Mouse (Mus musculus) cerebellum, adult 2 months (tissue): ENCODE results near the gene Ube2v1. TPM values are rescaled to one million over a fixed set of nuclear protein-coding genes. Genes with fewer than 3 reads are reported as not detected.

Experiments
- DNase-seq, 2 experiments: peaks; one replicate each; pipeline ENCODE4 v3.0.0; 2021
- H3K27ac ChIP-seq: fragments of 200-500 bp; 2 replicates; pipeline ENCODE4 v1.5.1; 2012; ENCODE audit warnings: low read length, control low read depth, inconsistent platforms; ENCODE audit not compliant: insufficient read depth
- H3K27me3 ChIP-seq: fragments of 200-500 bp; 2 replicates; pipeline ENCODE4 v1.6.1; 2012; ENCODE audit warnings: inconsistent platforms, mild to moderate bottlenecking, low read length, moderate library complexity; ENCODE audit not compliant: control insufficient read depth, insufficient read depth
- H3K4me1 ChIP-seq: fragments of 200-500 bp; 2 replicates; pipeline ENCODE4 v1.6.1; 2011; ENCODE audit warnings: low read length; ENCODE audit not compliant: control insufficient read depth, insufficient read depth
- H3K4me3 ChIP-seq: fragments of 200-500 bp; replicated peaks from 2 replicates; pipeline ENCODE3; 2011; ENCODE audit warnings: mild to moderate bottlenecking, low read depth, low read length, control low read depth; ENCODE audit not compliant: insufficient read depth
- CTCF ChIP-seq: fragments of 200-500 bp; IDR thresholded peaks from 2 replicates; pipeline ENCODE4 v1.5.1; 2011; ENCODE audit warnings: low read depth, mild to moderate bottlenecking, control low read depth, low read length, moderate library complexity, borderline replicate concordance; ENCODE audit not compliant: insufficient read depth
- POLR2A ChIP-seq: fragments of 200-500 bp; IDR thresholded peaks from 2 replicates; pipeline ENCODE4 v1.6.1; 2011; ENCODE audit warnings: low read length, control low read depth, borderline replicate concordance; ENCODE audit not compliant: insufficient read depth
- WGBS: fragments of 180-500 bp; shearing (Covaris S2); methylation state at CpG from one replicate; pipeline ENCODE4 v1.1.7; 2018; 5-methylcytosine and 5-hydroxymethylcytosine counted together
- polyA plus RNA-seq: library from polyadenylated mRNA; depleted of rRNA; stranded (reverse); fragments of >200 nt; gene quantifications from 2 replicates; pipeline ENCODE4 v1.2.3, GENCODE M21; 2012; rRNA removed

Ube2v1 gene
- polyA plus RNA-seq, 1 experiment: 219 TPM

DNA sequence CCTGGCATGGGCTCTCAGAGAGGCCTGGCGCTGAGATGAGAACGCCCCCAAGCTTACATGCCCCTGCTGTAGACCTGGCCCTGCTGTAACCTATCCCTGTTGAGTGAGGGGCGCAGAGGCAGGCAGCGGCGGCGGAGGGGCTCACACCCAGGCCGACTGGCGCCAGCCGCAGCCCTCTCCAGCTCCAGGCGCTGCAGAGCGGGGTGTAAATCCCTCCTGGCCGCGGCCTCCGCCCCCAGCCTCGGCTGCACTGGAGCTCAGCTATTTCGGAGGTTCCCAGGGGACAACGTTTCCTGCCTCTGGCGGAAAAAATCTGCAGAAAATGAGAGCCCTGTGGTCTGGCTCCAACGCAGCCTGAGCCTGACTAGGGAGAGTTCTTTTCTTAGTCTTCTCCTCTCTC, 66.2 kb downstream of the Ube2v1 start:
- Histone ChIP-seq H3K4me3 (no peak overlapping the region), H3K27ac (no peak overlapping the region), H3K27me3 (no peaks in the 10 kb centered on the region), H3K4me1 (no peaks in the 10 kb centered on the region)
- TF ChIP-seq CTCF: no peak
- no peak for TF ChIP-seq POLR2A
- 51% methylated on average over 19 of the region's 19 CpGs for WGBS
- no peak for DNase-seq

DNA sequence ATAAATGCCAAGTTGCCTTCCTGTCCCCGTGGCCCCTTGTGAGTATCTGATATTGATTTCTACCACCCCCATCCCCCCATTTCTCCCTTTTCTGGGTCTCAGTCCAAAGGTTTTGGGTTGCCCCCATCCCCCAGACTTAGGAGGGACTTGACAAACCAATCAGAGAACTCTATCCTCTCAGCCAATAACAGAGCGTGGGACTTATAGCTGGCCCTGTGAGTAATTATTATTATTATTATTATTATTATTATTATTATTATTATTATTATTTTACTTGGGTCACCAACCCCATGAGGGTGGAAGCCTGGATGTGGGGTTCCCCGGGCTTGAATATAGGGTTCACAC, 66.6 kb downstream of the Ube2v1 start:
- Histone ChIP-seq H3K27ac (no peak overlapping the region), H3K27me3 (no peaks in the 10 kb centered on the region), H3K4me1 (no peaks in the 10 kb centered on the region), H3K4me3 (no peak overlapping the region)
- TF ChIP-seq CTCF (no peak), POLR2A (no peak)
- 85% methylated on average over 3 of the region's 3 CpGs for WGBS
- DNase-seq: no peak

DNA sequence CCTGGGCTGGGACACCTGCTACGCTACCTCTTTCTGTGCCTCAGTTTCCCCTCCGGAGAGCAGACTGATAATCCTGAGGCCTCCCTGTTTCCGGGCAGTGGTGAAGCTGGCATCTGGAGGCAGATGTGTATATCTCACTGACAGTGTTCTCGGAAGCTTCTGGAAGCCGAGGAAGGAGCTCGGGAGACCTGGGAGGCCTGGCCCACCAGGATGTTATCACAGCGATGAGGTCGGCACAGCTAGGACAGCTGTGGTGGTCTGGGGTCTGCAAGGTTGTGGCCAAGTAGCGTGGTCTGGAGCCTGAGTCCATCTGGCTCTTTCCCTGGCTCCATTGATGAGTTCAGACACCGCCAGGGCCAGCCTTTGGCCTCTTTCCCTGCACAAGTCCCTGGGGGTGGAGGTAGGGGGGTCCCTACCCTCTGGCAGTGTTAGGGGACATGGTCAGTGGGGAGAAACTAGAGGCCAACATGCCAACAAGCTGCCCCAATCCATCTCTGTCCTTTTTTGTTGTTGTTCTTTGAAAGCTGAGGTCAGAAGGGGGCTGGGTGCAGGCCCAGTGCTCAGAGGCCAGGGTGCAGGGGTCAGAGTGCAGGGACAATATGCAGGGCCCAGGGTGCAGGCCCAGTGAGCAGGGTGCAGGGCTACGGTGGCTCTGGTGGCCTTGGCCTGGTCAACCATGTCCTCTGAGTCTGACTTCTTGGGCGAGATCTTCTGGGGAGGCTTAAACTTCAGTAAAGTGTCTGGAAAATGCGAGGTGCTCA, 67.2 kb downstream of the Ube2v1 start:
- no peak for DNase-seq
- Histone ChIP-seq H3K4me3 (no peak overlapping the region), H3K27me3 (no peaks in the 10 kb centered on the region), H3K27ac (no peak overlapping the region), H3K4me1 (no peaks in the 10 kb centered on the region)
- WGBS: 74% methylated on average over 13 of the region's 13 CpGs
- no peak for TF ChIP-seq CTCF
- no peak for TF ChIP-seq POLR2A

DNA sequence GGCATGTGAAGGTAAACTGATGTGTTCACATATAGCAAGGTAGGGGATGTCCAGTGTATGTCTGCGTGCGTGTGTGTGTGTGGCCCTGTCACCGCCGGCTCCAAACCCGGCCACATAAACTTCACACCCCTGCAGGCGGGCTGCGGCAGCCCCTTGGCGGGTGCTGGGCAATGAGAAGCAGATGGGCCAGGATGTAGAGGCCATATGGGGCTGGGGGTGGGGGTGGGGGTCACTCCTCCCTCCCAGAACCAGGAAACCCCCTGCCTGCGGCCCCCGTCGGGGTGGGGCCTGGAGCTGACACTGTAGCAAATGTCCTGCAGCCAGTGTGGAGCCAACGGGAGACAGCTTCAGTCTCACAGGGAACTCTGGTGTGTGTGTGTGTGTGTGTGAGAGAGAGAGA, 68.2 kb downstream of the Ube2v1 start:
- H3K4me1 ChIP-seq: no peaks in the 10 kb centered on the region
- DNase-seq: no peak
- no peak overlapping the region for H3K4me3 ChIP-seq
- 21% methylated on average over 12 of the region's 12 CpGs for WGBS
- TF ChIP-seq POLR2A: no peak
- TF ChIP-seq CTCF: no peak
- H3K27me3 ChIP-seq: no peaks in the 10 kb centered on the region; the same call in 1 of the 2 replicates
- H3K27ac ChIP-seq: no peak overlapping the region

DNA sequence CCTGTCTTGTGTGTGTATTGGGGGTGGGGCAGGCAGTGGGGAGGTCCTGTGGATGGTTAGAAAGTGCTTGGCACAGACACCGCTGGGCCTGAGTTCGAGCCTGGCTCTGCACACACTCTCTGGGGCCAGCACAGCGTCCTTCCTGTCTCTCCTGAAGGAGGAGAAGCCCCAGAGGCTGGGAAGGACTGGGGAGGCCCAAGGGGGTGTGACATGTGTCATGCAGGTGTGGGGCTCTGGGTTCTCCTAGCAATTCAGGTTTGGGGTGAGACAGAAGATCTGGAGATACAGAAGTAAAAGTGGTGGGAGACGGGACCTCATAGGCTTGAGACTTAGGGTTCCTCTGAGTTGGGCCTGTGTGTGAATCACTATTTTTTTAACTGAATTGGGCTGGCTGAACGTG, 68.9 kb downstream of the Ube2v1 start:
- H3K27me3 ChIP-seq: no peaks in the 10 kb centered on the region; the same call in 1 of the 2 replicates
- no peak overlapping the region for H3K27ac ChIP-seq
- 85% methylated on average over 5 of the region's 5 CpGs for WGBS
- TF ChIP-seq POLR2A (no peak), CTCF (no peak)
- H3K4me3 ChIP-seq: no peak overlapping the region
- no peak for DNase-seq
- no peaks in the 10 kb centered on the region for H3K4me1 ChIP-seq

DNA sequence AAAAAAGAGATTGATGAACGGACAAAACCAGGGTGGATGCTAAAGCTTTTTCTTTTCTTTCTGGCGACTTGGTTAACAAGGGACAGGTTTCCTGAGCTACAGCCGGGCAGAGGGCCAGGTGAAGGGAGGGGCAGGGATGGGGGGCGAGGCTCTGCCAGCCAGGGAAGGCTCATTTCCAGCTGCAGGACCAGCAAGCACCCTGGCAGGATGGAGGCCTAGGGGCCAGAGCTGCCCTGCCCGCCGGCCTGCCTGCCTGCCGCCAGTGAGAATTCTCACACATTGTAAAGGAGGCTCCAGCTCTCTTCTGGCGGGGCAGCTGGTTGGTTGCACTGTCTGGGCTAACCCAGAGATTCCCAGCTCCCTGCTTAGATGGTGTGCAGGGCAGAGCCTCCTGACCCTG, 69.8 kb downstream of the Ube2v1 start:
- Histone ChIP-seq H3K27me3 (no peaks in the 10 kb centered on the region; the same call in 1 of the 2 replicates), H3K27ac (no peak overlapping the region), H3K4me1 (no peaks in the 10 kb centered on the region), H3K4me3 (no peak overlapping the region)
- DNase-seq: no peak
- TF ChIP-seq POLR2A (no peak), CTCF (no peak)
- 28% methylated on average over 8 of the region's 8 CpGs for WGBS

DNA sequence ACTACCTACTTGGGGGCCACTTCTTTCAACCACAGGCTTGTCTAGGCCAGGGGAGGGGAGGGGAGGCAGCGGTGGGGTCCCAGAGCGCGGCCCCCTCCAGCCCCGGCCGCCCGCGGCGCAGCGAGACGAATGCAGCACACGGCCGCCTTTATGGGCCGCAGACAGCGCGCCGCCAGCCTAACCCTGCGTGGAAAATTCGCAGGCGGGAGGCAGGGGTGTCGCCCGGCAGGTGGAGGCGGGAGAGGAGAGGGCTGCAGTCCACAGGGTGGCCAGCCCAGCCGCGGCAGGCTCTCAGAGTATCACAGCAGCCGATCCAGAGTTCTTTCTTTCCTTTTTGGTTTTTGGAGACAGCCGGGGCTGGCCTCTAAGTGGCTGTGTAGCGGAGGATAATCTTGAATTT, 72.5 kb downstream of the Ube2v1 start:
- Histone ChIP-seq H3K4me1 (no peaks in the 10 kb centered on the region), H3K4me3 (no peak overlapping the region), H3K27ac (no peak overlapping the region), H3K27me3 (no peaks in the 10 kb centered on the region; the same call in 1 of the 2 replicates)
- WGBS: 17% methylated on average over 27 of the region's 27 CpGs
- TF ChIP-seq POLR2A: no peak
- no peak for TF ChIP-seq CTCF
- DNase-seq: no peak

Other genes with a start within 250 kb of the Ube2v1 start
- gene Slc9a8, start 210.4 kb downstream of the Ube2v1 start, polyA plus RNA-seq: 60.9 and 63.5 TPM in 2 replicates
- 101 and 106 TPM in 2 replicates for gene Rnf114, start 139.4 kb downstream of the Ube2v1 start, polyA plus RNA-seq
- gene Spata2, start 139.2 kb downstream of the Ube2v1 start, polyA plus RNA-seq: 80.2 and 88.0 TPM in 2 replicates
- 1.1 and 1.9 TPM in 2 replicates for gene Snai1, start 93.9 kb downstream of the Ube2v1 start, polyA plus RNA-seq
- 12.2 and 15.1 TPM in 2 replicates for gene Gm20431, start 29.4 kb upstream of the Ube2v1 start, polyA plus RNA-seq
- 8.2 and 8.7 TPM in 2 replicates for gene Cebpb, start 56.8 kb upstream of the Ube2v1 start, polyA plus RNA-seq
- gene Tmem189, start 57.7 kb upstream of the Ube2v1 start, polyA plus RNA-seq: 105 and 113 TPM in 2 replicates